Mouse (Mus musculus) left cerebral cortex, postnatal 36 days (tissue): ENCODE measurements at regions not wholly inside any gene's neighbourhood (a gene's known extent, or its start where the extent isn't known, plus 50 kb on each side); places are given as distances from the start of the nearest gene placed in this dataset.
"Not testable (repeated sequence)": the region's sequence is repeated elsewhere in the genome, so short reads cannot be mapped to it uniquely, and the experiment has no call there.

Experiments used
- DNase-seq, 2 experiments: peaks; one replicate each; pipeline ENCODE4 v3.0.0; 2021 to 2022; ENCODE audit warnings: low spot score in 2 of 2, mixed read lengths in 1 of 2
- intact Hi-C: fragments of 180-260 bp; cut with DNase I; formaldehyde crosslinking; loops from one replicate; pipeline ENCODE4 v1.15.1; 2025

DNA sequence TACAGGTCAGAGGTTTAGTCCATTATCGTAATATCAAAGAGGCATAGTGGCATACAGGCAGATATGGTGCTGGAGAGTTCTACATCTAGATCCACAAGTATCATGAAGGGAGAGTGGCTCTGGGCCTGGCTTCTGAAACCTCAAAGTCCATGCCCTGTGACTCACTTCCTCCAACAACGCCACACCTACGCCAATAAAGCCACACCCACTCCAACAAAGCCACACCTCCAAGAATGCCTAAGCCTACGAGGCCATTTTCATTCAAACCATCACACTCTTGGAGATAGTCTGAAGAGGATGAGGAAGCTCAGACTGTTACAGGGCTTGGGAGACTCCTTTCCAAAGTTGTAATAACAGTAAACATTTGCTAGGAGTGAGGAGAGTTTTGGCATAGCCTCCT is 102.6 kb upstream of the Mdm1 start:
- DNase-seq, result no peak
- intact Hi-C loops, result no loop called here

DNA sequence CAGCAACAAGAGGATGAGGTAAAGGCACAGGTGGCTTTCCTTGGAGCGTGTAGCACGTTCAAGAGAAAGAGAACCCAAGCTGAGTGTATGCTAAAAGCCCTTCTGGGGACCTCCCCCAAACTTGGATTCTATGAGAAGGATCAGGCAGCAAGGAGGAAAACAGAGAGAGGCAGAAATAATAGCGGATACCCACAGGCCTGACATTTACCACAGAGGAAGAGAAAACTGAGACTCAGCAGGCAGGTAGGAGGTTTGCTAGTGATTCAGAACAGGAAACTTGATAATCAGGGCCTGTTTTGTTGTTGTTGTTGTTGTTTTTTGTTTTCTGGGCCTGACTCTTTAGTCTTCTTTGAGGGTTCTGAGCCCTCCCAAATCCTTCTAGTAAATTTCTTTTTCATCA is 100.5 kb upstream of the Mdm1 start:
- intact Hi-C loops, result no loop called here

DNA sequence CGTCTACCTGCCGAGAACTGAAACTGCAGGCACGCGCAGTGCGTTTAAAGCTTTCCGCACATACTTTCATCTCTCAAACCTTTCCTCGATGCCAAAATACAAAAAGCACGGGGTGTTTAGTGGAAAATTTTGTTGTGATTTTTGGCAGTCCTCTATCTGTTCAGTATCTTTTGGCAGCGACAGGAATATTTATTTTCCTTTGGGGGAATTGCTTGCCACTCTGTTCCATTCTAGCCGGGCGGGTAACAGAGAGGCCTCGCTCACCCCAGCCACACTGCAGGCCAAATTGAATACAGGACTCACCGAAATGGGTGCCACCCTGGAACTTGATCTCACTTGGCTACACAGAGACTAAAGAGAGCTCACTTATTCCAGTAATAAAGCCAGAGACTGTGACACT is 97.8 kb upstream of the Mdm1 start:
- intact Hi-C loops, result no loop called here
- no peak for DNase-seq

More for the DNA sequence above, 100.5 kb upstream of the Mdm1 start:
- DNase-seq, result no peak

DNA sequence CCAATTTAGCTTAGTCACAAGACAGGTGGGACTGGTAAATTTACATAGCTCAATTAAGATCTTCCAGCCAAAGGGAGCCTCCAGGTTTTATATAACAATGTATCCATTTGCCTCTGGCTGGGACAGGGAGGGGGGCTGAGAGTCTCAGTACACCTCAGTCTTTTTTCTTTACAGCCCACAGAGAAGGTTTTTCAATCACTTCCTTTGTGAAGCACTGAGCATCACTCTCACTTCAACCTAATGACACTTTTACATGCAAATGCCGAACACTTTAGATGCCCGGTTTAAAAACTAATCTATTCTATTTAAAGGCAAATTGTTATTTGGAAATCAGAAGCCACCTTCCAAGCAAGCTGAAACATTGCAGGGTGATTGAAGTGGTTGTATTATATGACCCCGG is 96.8 kb upstream of the Mdm1 start:
- intact Hi-C loops, result no loop called here
- DNase-seq, result no peak

DNA sequence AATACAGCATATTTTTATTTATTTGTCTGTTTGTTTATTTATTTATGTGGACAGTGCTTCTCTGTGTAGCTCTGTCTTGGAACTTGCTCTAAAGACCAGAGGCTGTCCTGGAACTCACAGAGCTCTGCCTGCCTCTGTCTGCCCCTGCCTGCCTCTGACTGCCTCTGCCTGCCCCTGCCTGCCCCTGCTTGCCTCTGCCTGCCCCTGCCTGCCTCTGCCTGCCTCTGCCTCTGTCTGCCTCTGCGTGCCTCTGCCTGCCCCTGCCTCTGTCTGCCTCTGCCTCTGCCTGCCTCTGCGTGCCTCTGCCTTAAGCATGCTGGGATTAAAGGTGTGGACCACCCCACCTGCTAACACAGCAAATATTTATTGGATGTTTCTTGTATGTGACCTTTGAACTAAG is 96.2 kb upstream of the Mdm1 start:
- DNase-seq, result no peak
- intact Hi-C loops, result no loop called here

DNA sequence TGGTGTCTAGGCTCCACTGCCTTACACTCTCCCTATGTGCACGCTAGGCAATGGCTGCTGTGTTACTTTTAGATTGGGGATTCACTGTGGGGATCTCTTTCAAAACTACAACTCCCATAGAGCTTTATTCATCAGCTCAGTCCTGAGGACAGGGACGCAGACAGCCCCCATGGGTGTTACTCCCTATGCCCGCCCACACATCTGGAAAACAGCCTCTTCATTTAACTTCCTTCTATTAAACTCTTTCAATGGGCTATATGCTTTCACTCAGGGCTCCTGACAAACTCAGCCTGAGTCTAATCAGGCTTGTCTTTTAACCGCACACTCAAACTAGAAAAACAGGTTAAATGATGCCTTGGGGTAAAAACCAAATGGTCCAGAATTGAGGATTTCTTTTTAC is 95.3 kb upstream of the Mdm1 start:
- no peak for DNase-seq
- intact Hi-C loops, result no loop called here

DNA sequence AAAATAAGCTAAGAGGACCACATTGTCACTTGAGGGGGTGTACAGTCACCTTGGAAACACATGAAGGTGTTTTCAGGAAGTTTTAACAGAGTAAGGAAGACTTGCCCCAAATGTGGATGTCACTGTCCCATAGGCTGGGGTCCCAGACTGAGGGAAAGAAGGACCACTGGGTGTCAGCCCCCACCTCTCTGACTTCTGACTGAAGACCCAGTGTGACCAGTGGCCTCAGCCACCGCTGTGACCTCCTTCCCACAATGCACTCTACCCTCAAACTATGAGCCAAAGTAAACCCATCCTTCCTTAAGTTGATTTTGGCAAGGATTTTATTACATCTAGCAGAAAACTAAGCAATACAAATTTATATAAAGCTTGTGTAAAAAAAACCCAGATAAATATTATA is 94.8 kb upstream of the Mdm1 start:
- intact Hi-C loops, result no loop called here
- DNase-seq, result no peak

DNA sequence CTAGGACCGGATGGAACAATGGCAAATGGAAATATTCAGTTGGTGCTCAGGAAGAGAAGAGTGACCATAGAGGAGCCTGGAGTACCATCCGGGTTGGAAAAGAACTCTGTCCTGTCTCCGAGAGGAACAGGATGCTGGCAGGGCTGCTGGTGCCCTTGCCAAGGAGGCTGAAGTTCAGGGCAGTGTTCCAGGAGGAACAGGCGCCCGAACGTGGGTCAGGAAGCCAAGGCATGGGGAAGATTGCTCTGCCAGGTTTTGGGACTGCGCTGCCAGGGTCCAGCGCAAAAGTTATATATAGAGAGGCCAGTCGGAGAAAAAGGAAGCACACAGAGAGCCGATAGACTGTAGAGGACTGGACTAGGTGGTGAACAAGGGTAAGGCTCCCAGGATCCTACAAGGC is 92.3 kb upstream of the Mdm1 start:
- DNase-seq, result peak; percentile 8 to 22
- intact Hi-C loops, result no loop called here

DNA sequence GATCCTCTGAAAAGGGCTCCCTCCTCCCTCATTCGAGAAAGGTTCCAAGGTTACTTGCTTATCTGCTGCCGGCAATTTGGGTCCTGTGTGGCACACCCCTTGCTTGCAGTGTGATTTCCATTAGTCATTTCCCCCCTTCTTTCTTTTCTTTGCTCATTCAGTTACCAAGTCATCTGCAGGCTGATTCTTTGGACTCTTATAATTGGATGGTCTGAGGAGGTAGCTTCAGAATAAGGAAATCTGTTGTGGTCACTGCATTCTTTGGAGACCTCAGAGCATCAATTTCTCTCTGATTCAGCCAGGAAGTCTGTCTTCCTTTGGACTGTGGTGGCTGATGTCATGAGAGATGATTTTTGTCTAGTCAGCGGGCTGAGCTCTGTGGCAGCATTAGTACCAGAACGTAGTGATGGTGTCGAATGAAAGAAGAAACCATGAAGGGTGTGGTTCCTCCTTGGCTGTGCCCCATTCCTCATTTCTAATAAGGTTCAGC is 91.4 kb upstream of the Mdm1 start:
- intact Hi-C loops, result no loop called here

DNA sequence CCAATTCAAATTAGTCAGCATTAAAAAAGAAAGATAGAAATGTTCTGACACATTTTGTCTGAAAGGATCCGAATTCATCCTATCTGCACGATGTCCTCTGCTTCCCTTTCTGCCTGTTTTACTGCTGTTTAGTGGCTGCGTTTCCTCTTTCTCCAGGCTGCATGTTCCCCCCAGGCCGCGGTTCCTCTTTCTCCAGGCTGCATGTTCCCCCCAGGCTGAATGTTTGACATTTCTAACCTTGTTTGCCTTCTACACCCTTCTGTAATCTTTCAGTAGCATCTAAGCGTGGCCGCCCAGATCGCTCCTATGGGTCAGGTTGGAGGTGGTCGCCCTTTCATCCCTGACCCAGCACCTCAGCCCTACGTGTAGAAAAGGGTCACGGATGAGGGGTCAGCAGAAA is 89.6 kb upstream of the Mdm1 start:
- no peak for DNase-seq
- intact Hi-C loops, result no loop called here

More for the DNA sequence above, 91.4 kb upstream of the Mdm1 start:
- DNase-seq, result no peak

DNA sequence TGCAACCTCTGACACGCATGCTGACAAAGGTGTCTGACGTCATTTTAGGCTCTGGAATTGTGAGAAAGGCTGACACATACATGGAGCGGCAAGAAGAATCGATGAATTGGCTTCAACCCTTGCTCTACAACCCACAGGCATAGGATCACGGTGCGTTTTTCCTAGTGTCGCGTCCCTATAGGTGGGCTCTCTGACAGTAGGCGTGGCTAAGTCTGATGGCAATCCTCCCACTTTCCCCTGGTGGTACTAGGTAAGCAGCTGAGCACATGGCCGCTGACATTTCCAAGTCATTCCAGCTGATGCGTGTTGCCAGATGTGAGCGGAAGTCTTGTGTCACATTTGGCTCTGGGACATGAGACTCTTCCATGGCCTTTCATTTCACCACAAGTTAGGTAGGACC is 89.1 kb upstream of the Mdm1 start:
- intact Hi-C loops, result no loop called here

DNA sequence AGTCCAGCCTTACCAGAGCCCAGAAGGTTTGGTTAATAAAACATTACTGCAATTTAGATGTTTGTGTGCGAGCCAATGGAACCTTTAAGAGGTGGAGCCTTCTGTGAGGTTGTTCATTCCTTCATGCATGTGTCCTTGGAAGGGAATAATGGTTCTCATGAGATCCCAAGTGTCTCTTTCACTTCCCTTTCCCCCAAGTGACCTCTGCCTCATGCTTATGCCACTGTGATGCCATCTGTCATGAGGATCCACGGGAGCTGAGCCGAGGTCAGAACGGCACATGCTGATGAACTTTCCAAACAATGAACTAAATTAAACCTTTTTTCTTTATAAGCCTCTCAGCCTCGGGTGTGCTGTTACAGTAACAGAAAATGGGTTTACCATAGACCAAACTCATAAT is 88.6 kb upstream of the Mdm1 start:
- intact Hi-C loops, result no loop called here
- DNase-seq, result no peak

More for the DNA sequence above, 89.1 kb upstream of the Mdm1 start:
- no peak for DNase-seq

DNA sequence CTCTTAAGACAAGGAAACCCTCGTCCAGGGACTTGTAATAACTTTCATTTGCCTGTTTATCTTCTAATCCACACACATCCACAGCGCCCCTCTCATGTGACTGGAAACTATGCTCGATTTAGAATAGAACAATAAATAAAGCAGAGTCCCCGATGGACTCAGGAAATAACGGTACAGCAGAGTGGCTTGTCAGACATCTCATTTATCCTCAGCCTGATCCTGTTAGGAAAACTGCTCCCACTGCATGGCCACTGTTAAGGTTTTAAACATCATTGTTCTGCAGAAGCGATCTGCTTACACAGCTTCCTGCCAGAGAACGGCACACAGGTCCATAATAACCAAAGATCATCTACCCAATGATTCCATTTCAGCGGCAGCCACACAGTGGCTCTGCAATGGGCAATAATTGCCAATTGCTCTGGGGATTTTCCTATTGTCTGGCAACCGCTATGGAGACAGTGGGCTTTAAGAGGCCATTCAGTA is 84.8 kb upstream of the Mdm1 start:
- no peak for DNase-seq
- intact Hi-C loops, result no loop called here

DNA sequence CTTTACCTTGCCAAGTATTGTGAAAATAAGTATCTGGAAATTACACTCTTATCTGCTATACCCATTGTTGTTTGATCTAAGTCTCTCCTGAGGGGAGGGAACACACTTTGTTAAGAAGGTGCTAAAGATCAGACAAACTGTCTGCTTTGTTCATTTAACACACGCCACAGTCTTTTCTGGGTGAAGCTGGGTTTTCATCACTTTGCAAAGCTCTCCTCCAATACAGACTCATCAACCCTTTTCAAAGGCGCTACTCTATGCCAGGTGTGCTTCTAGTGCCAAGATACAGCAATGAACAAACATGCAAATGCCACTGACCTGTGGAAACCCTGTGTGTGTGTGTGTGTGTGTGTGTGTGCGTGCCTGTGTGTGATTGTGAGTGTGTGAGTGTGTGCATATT is 84.1 kb upstream of the Mdm1 start:
- intact Hi-C loops, result no loop called here
- no peak for DNase-seq

DNA sequence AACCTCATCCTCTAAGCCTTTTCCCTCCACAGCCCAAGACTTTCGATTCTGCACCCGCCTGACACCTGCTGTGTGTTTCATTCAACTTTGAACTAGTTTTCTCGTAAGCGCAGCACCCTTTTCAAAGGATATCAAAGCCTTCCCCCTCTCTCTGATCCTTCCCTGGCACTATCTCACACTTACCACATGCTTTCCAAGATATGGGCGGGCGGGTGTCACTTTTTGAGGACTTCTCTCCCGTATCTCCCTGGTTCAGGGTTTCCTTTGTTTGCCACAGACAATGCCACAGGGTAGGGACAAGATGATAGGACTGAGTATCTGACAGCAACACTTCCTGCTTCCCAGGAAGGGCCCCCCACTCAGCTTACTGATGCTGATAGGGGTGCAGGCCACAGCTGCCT is 76.8 kb upstream of the Mdm1 start:
- DNase-seq, result no peak
- intact Hi-C loops, result no loop called here

DNA sequence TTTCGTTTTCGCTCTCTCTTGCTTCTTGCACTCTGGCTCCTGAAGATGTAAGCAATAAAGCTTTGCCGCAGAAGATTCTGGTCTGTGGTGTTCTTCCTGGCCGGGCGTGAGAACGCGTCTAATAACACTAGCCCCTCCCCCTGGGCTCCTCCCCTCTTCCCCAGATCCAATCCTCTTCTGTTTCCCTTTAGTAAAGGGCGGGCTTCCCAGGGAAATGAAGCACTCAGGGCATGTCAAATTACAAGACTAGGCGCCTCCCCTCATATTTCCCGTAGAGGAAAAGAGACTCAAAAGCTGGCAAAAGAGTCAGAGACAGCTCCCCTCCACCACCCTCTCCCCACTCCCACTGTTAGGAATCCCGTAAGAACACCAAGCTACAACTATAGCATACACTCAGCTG is 65.3 kb upstream of the Mdm1 start:
- DNase-seq, intact Hi-C loops: not testable (repeated sequence)

DNA sequence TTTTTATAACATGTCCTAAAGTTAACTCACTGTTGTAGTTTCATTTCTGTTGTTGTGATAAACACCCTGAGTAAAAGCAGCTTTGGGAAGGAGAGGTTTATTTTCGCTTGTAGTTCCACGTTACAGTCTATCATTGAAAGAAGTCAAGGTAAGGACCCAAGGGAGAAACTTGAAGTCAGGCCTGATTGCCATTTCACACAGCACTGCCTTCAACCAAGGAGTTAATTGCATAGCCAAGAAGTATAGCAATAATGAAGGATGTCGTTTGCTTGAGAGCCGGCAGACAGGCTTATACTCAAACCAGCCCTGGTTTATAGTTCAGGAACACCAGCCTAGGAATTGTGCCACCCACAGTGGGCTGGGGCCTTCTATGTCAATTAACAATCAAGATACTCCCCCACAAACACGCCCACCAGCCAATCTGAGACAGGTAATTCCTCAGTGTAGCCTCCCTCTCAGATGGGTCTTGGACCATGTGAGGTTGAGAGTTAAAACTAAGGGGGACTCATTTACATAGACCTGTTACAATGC is 59.9 kb upstream of the Mdm1 start:
- DNase-seq, result no peak
- intact Hi-C loops, result no loop called here

DNA sequence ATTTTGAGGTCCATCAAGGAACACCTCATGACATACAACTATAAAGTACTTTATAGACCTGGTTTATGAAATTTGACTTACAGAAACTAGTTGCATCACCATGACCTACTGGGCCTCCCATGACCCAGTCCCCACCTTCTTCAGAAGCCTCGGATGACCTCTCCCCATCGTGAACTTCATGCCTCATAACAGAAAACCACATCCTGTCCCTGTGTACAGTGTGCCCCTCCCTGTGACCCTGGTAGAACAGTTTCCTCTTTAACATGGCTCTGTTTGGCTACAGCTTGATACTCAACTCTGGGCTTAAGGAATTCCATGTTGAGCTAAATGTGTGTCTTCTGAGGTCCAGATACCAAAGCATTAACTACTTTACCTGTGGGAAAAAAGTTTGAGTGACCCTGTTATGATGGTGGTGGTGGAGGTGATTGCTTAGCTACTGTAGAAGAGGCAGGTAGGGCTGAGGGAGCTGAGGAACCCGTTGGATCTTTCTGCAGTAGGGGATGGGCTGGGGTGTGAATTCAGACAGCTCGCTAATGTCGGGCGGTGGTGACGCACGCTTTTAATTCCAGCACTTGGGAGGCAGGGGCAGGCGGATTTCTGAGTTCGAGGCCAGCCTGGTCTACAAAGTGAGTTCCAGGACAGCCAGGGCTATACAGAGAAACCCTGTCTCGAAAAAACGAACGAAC is 58.4 kb upstream of the Mdm1 start:
- intact Hi-C loops, result no loop called here

DNA sequence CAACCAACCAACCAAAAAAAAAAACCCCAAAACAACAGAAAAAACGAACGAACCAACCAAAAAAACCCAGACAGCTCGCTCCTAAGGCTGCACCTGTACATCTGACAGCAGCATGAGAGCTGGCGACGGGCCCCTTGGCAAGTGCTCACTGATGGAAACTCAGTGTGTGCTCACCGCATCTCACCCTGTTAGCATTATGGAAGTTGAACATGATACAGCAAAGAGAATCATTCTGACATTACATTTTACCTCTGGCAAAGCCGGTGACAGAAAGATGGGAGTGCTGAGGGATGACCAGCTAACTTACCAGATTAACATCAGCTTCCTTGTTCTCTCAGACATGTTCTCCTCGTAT is 57.9 kb upstream of the Mdm1 start:
- intact Hi-C loops, result no loop called here
- DNase-seq, result no peak

More for the DNA sequence above, 58.4 kb upstream of the Mdm1 start:
- DNase-seq, result no peak

DNA sequence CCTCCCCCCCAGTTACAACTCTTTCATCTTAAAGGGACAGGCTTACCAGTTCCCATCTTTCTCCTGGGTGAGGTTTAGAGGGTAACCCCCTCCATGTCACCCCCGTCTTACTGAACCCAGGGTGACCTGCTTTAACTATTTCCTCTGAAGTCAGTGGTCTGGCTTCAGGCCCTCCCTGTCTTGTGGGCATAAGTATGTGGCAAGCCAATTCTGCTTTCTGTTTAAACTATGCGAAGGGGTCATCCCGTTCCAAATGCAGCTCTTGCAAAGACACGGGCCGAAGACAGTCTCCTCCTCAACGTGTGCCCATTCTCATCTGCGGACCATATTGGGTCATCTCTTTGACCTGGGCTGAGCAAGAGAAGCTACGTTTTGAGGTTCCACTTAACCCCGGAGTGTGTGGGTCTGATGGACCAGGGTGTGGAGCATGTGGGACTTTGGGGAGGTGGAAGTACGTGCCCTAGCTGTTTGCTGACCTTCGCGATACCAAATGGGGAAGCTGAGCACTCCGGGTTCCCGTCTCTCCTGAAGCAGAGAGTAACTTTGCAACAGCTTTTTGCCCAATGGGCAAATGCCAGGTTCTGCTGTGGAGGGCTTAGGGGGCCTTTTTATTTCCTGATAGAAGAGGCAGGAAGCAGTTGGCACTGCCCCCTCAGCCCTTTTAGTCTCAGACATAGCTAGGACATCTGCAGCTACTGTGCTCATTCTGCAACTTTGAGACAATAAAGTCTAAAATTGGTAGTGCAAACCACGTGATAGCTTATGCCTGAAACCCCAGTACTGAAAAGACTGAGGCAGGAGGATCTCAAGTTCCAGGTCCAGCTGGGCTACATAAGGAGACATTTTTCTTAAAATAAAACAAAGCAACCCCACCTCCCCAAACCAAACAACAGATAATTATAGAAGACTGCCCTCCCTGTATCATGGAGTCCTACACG is 56.3 kb upstream of the Mdm1 start:
- intact Hi-C loops, result no loop called here
- no peak for DNase-seq
